8 mouse cellular contexts compared by ENCODE assay signal in the genomic region with DNA sequence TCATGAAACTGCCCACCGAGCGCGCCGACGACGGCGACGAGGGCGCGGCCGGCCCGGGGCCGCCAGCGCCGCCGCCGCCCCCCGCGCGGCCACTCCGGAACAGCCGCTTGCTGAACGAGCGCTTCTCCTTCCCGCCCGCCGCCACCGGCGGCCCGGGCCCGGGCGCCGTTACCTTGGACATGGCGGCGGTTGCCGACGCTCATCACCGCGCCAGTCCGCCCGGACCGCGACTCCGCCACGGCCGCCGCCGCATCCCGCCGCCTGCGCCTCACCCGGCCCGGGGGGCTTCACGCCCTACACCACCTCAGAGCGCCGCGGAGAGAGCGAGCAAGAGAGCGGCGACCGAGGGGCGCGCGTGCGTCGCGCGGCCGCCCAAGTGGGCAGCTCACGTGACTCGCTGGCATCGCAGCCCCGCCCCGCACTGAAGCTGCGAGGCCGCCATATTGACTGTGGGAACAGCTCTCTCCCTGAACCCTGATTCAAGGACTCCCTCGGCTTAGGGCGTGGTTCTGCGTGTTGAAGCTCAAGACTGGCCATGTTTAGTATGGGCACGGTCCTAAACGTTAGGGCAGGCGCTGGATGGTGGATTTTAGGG. TPM values are rescaled to one million over a fixed set of nuclear protein-coding genes. Genes with fewer than 3 reads are reported as not detected.
A peak's percentile ranks its signal among the peaks of the same experiment; 100 is the strongest.
DNase-seq lines count a peak whose midpoint lies in the region; ATAC-seq and TF ChIP-seq lines count a peak whose summit lies in the region.

Usp31 (minus strand) TSS at position 181 of the 595 bp plus-strand sequence.

- TF ChIP-seq POLR2A in bone marrow, adult 2 months (IDR thresholded peaks at IDR 0.05; ENCODE audit: borderline replicate concordance, control insufficient read depth, low read depth, low read length) = peak; percentile 39; the same call in 1 of the 2 replicates
- 0 out of 2 replicates have a peak, but pooled peaks have one; percentile 47 for TF ChIP-seq POLR2A in limb, embryonic 14.5 days (IDR thresholded peaks at IDR 0.05; ENCODE audit: borderline replicate concordance, extremely low read depth, insufficient read depth, insufficient read length)

- no peaks in the 10 kb centered on the region for H3K9me3 ChIP-seq in embryonic facial prominence, embryonic 15.5 days (replicated peaks)
- no peaks in the 10 kb centered on the region for H3K9me3 ChIP-seq in limb, embryonic 14.5 days (ENCODE audit: control insufficient read depth, low read length)
- no peaks in the 10 kb centered on the region for H3K9me3 ChIP-seq in midbrain, postnatal 0 days (ENCODE audit: low read length)

- WGBS in bone marrow, adult 2 months = under 1% methylated on average over 78 of the region's 82 CpGs
- WGBS in embryonic facial prominence, embryonic 15.5 days = under 1% methylated on average over 66 of the region's 82 CpGs
- under 1% methylated on average over 31 of the region's 82 CpGs for WGBS in limb, embryonic 14.5 days
- under 1% methylated on average over 57 of the region's 82 CpGs for WGBS in midbrain, postnatal 0 days

- DNase-seq in 416B (ENCODE audit: low read depth) = peak; percentile 96
- DNase-seq in heart, adult 8-10 months (ENCODE audit: low spot score) = peak; percentile 96
- peak; percentile 97 for DNase-seq in kidney, adult 9 months
- DNase-seq in limb, embryonic 14.5 days (ENCODE audit: low spot score) = peak; percentile 97
- peak; percentile 99 for DNase-seq in midbrain, postnatal 0 days (ENCODE audit: low spot score)
- DNase-seq in spleen, postnatal 14 days (ENCODE audit: low spot score in 2 of 2) = peak; percentile 83 to 87

- H3K36me3 ChIP-seq in embryonic facial prominence, embryonic 15.5 days = no peaks in the 10 kb centered on the region
- 0 out of 2 replicates have a peak, but pooled peaks cover 5% of the 10 kb centered on the region for H3K36me3 ChIP-seq in limb, embryonic 14.5 days (ENCODE audit: control insufficient read depth, insufficient read depth, low read length)
- no peaks in the 10 kb centered on the region for H3K36me3 ChIP-seq in midbrain, postnatal 0 days (ENCODE audit: insufficient read depth, low read length)

- no peaks in the 10 kb centered on the region for H3K27me3 ChIP-seq in embryonic facial prominence, embryonic 15.5 days
- no peaks in the 10 kb centered on the region for H3K27me3 ChIP-seq in limb, embryonic 14.5 days (ENCODE audit: control insufficient read depth, insufficient read depth, low read length)
- H3K27me3 ChIP-seq in midbrain, postnatal 0 days (ENCODE audit: insufficient read depth, low read length) = no peaks in the 10 kb centered on the region

- peak within 1 kb of the TSS; percentile 77 for H3K4me3 ChIP-seq in bone marrow, adult 2 months (replicated peaks; ENCODE audit: control insufficient read depth, low read depth, low read length)
- H3K4me3 ChIP-seq in embryonic facial prominence, embryonic 15.5 days (replicated peaks) = peak within 1 kb of the TSS; percentile 92
- H3K4me3 ChIP-seq in limb, embryonic 14.5 days (replicated peaks; ENCODE audit: low read length) = peak within 1 kb of the TSS; percentile 87
- H3K4me3 ChIP-seq in midbrain, postnatal 0 days (ENCODE audit: low read depth, low read length) = peak within 1 kb of the TSS; percentile 75

- peak within 1 kb of the TSS; percentile 40; the same call in 1 of the 2 replicates for H3K27ac ChIP-seq in bone marrow, adult 2 months (ENCODE audit: control insufficient read depth, insufficient read depth, low read depth, low read length, poor library complexity)
- peak within 1 kb of the TSS; percentile 87 for H3K27ac ChIP-seq in embryonic facial prominence, embryonic 15.5 days (replicated peaks)
- H3K27ac ChIP-seq in limb, embryonic 14.5 days (replicated peaks; ENCODE audit: low read depth, low read length) = peak within 1 kb of the TSS; percentile 73
- H3K27ac ChIP-seq in midbrain, postnatal 0 days (ENCODE audit: low read depth, low read length) = peak within 1 kb of the TSS; percentile 87

- no peak for TF ChIP-seq CTCF in bone marrow, adult 2 months (IDR thresholded peaks at IDR 0.05; ENCODE audit: control insufficient read depth, insufficient read depth, low read length)
- TF ChIP-seq CTCF in midbrain, postnatal 0 days (IDR thresholded peaks at IDR 0.05) = no peak

- no peaks in the 10 kb centered on the region; the same call in 1 of the 2 replicates for H3K4me1 ChIP-seq in bone marrow, adult 2 months (ENCODE audit: control insufficient read depth, insufficient read depth, low read length)
- H3K4me1 ChIP-seq in embryonic facial prominence, embryonic 15.5 days = peaks cover 26% of the 10 kb centered on the region
- peaks cover 10% of the 10 kb centered on the region for H3K4me1 ChIP-seq in limb, embryonic 14.5 days (ENCODE audit: control insufficient read depth, insufficient read depth, low read length)
- H3K4me1 ChIP-seq in midbrain, postnatal 0 days (ENCODE audit: insufficient read depth, low read length) = peaks cover 12% of the 10 kb centered on the region

- peak; percentile 98 for ATAC-seq in embryonic facial prominence, embryonic 15.5 days (ENCODE audit: insufficient number of reproducible peaks, low FRiP score, low TSS enrichment, low read depth)
- peak; percentile 98 for ATAC-seq in limb, embryonic 14.5 days (ENCODE audit: low FRiP score, low read depth)
- peak; percentile 99 for ATAC-seq in midbrain, postnatal 0 days (ENCODE audit: low FRiP score)

- peak within 1 kb of the TSS; percentile 47 for H3K9ac ChIP-seq in embryonic facial prominence, embryonic 15.5 days
- H3K9ac ChIP-seq in limb, embryonic 14.5 days (ENCODE audit: low read depth, low read length, severe bottlenecking) = peak within 1 kb of the TSS; percentile 75
- peak within 1 kb of the TSS; percentile 75 for H3K9ac ChIP-seq in midbrain, postnatal 0 days (replicated peaks; ENCODE audit: low read length, poor library complexity, severe bottlenecking)

- H3K4me2 ChIP-seq in embryonic facial prominence, embryonic 15.5 days (replicated peaks) = peak within 1 kb of the TSS; percentile 90
- H3K4me2 ChIP-seq in limb, embryonic 14.5 days (replicated peaks; ENCODE audit: low read depth, low read length, severe bottlenecking) = peak within 1 kb of the TSS; percentile 96
- peak within 1 kb of the TSS; percentile 81 for H3K4me2 ChIP-seq in midbrain, postnatal 0 days (ENCODE audit: low read depth, low read length, poor library complexity, severe bottlenecking)

RNA-seq across cellular contexts. Expression of gene Usp31, which starts in this region (rescaled TPM):
- polyA plus RNA-seq in bone marrow, adult 2 months (2011; ENCODE audit: insufficient read depth, insufficient read length, low replicate concordance, missing spikeins) = 1.7 and 4.1 TPM in 2 replicates
- polyA plus RNA-seq in embryonic facial prominence, embryonic 15.5 days (2015; fragmentation: Nextera tagmentation; extraction: Ambion mirVana) = 2.5 and 2.6 TPM in 2 replicates
- total RNA-seq in heart, adult 8-10 months (2022) = 10 to 100 TPM in 2 of 4 experiments, 1 to 10 TPM in 2; 8.8 to 11.3 (median 10.2) TPM
- 6.4 and 6.8 TPM in 2 replicates for polyA plus RNA-seq in limb, embryonic 14.5 days (2012; rRNA removed)
- polyA plus RNA-seq in limb, embryonic 14.5 days (2014; fragmentation: Nextera tagmentation; extraction: Ambion mirVana) = 3.6 and 3.7 TPM in 2 replicates
- total RNA-seq in midbrain, postnatal 0 days (2014; rRNA removed) = 24.1 and 26.0 TPM in 2 replicates
- polyA plus RNA-seq in midbrain, postnatal 0 days (2015; fragmentation: Nextera tagmentation; extraction: Ambion mirVana) = 1.7 and 2.1 TPM in 2 replicates

Comparison
In these comparisons a context has a peak if more than half of its experiments do, and no peak if none do; other contexts are left out.
1. Peak in every context shown above with its lines: DNase-seq, ATAC-seq, H3K4me3 ChIP-seq and H3K27ac ChIP-seq.